Mouse (Mus musculus): ENCODE measurements around the gene Slc39a3. TPM values are rescaled to one million over a fixed set of nuclear protein-coding genes. Genes with fewer than 3 reads are reported as not detected.

Gene Slc39a3
- total and polyA plus RNA-seq, 3 experiments, result 15.6 to 19.5 TPM; not detected in 1

- TF ChIP-seq MEF2A (IDR thresholded peaks at IDR 0.05; ENCODE audit: extremely low read depth, insufficient replicate concordance, low read depth, low read length, poor library complexity, severe bottlenecking), result no peak
- TF ChIP-seq POLR2AphosphoS2 (IDR thresholded peaks at IDR 0.05; ENCODE audit: low read length), result no peak
- TF ChIP-seq HCFC1 (IDR thresholded peaks at IDR 0.05; ENCODE audit: low read depth, low read length), result peak; percentile 94
Observed at GRCm38 (mm10) chr10:81036988-81037580, at the start of gene Slc39a3 (continued).

GRCm38 (mm10) chr10:81087021-81087420 lies 49.8 kb upstream of the Slc39a3 start:
- H3K9me3 ChIP-seq (replicated peaks; ENCODE audit: insufficient read depth, low read length), result no peaks in the 10 kb centered on the region
- no peaks in the 10 kb centered on the region for H3K4me1 ChIP-seq (ENCODE audit: control insufficient read depth in 1 of 2, insufficient read depth in 2 of 2, low read length in 2 of 2)
- H3K9ac ChIP-seq (ENCODE audit: control insufficient read depth, low read depth, low read length, poor library complexity, severe bottlenecking), result no peak overlapping the region
- no peaks in the 10 kb centered on the region for H3K27me3 ChIP-seq (ENCODE audit: control insufficient read depth in 1 of 2, insufficient read depth in 2 of 2, low read length in 2 of 2)
- no peak overlapping the region for H3K4me3 ChIP-seq (ENCODE audit: control insufficient read depth in 1 of 2, insufficient read depth in 1 of 2, low read depth in 2 of 2, low read length in 2 of 2)
- no peaks in the 10 kb centered on the region for H3K79me2 ChIP-seq (ENCODE audit: control insufficient read depth, insufficient read depth, low read length, poor library complexity)
- H3K27ac ChIP-seq (ENCODE audit: control insufficient read depth, low read depth, low read length), result no peak overlapping the region
- no peaks in the 10 kb centered on the region for H3K36me3 ChIP-seq (ENCODE audit: control insufficient read depth in 1 of 2, insufficient read depth in 2 of 2, low read length in 2 of 2)
- peak; percentile 84 for DNase-seq (ENCODE audit: low read depth, low spot score)
- TF ChIP-seq TAL1 (IDR thresholded peaks at IDR 0.05; ENCODE audit: low read length) (no peak), GABPA (IDR thresholded peaks at IDR 0.05; ENCODE audit: low read depth, low read length) (no peak), ZNF384 (IDR thresholded peaks at IDR 0.05; ENCODE audit: low read depth, low read length) (no peak; the same call in 1 of the 2 replicates), POLR2A (IDR thresholded peaks at IDR 0.05; ENCODE audit: control insufficient read depth in 1 of 2, insufficient read depth in 1 of 2, low read depth in 1 of 2, low read length in 2 of 2, poor library complexity in 1 of 2) (no peak), JUND (IDR thresholded peaks at IDR 0.05; ENCODE audit: low read depth, low read length) (no peak), USF2 (IDR thresholded peaks at IDR 0.05; ENCODE audit: borderline replicate concordance in 1 of 2, insufficient read depth in 1 of 2, low read depth in 1 of 2, low read length in 2 of 2) (no peak), KAT2A (conservative IDR thresholded peaks at IDR 0.05; ENCODE audit: low read depth, low read length) (no peak), MEF2A (IDR thresholded peaks at IDR 0.05; ENCODE audit: extremely low read depth, insufficient replicate concordance, low read depth, low read length, poor library complexity, severe bottlenecking) (no peak), EP300 (IDR thresholded peaks at IDR 0.05; ENCODE audit: low read depth in 1 of 2, low read length in 2 of 2) (no peak), ZC3H11A (IDR thresholded peaks at IDR 0.05; ENCODE audit: low read depth, low read length) (peak; percentile 59), TBP (IDR thresholded peaks at IDR 0.05; ENCODE audit: low read depth, low read length) (no peak), MYB (IDR thresholded peaks at IDR 0.05; ENCODE audit: low read depth, low read length) (no peak), CTCF (IDR thresholded peaks at IDR 0.05 in 2 of 3, conservative IDR thresholded peaks at IDR 0.05 in 1 of 3; ENCODE audit: control insufficient read depth in 1 of 3, insufficient read depth in 1 of 3, low read depth in 2 of 3, low read length in 3 of 3, poor library complexity in 1 of 3, severe bottlenecking in 1 of 3) (peak; percentile 69 to 77 (median 72)), MAX (IDR thresholded peaks at IDR 0.05; ENCODE audit: low read length) (peak; percentile 73), RCOR1 (IDR thresholded peaks at IDR 0.05; ENCODE audit: low read depth, low read length) (no peak), RAD21 (IDR thresholded peaks at IDR 0.05; ENCODE audit: low read depth, low read length) (peak; percentile 70), SIN3A (IDR thresholded peaks at IDR 0.05; ENCODE audit: low read length) (no peak), MAZ (IDR thresholded peaks at IDR 0.05; ENCODE audit: low read depth, low read length) (no peak), HCFC1 (IDR thresholded peaks at IDR 0.05; ENCODE audit: low read depth, low read length) (no peak), SMC3 (IDR thresholded peaks at IDR 0.05; ENCODE audit: low read depth, low read length) (peak; percentile 61), TCF12 (IDR thresholded peaks at IDR 0.05; ENCODE audit: low read depth, low read length) (no peak), MXI1 (IDR thresholded peaks at IDR 0.05; ENCODE audit: low read depth, low read length) (peak; percentile 25; the same call in 1 of the 2 replicates), ZMIZ1 (IDR thresholded peaks at IDR 0.05; ENCODE audit: low read depth, low read length) (no peak), ZKSCAN1 (IDR thresholded peaks at IDR 0.05; ENCODE audit: low read depth, low read length) (no peak), CHD2 (IDR thresholded peaks at IDR 0.05; ENCODE audit: low read length) (no peak), ETS1 (IDR thresholded peaks at IDR 0.05; ENCODE audit: low read depth, low read length) (no peak), POLR2AphosphoS5 (IDR thresholded peaks at IDR 0.05; ENCODE audit: borderline replicate concordance, low read depth, low read length) (no peak), CHD1 (IDR thresholded peaks at IDR 0.05; ENCODE audit: low read depth, low read length) (no peak), BHLHE40 (IDR thresholded peaks at IDR 0.05; ENCODE audit: borderline replicate concordance, low read depth, low read length) (no peak), MYC (IDR thresholded peaks at IDR 0.05; ENCODE audit: low read depth, low read length) (peak; percentile 88), NELFE (IDR thresholded peaks at IDR 0.05; ENCODE audit: low read depth, low read length) (no peak), GATA1 (IDR thresholded peaks at IDR 0.05; ENCODE audit: low read depth, low read length) (no peak), NRF1 (IDR thresholded peaks at IDR 0.05; ENCODE audit: insufficient read depth, low read depth, low read length, poor library complexity, severe bottlenecking) (no peak), USF1 (IDR thresholded peaks at IDR 0.05; ENCODE audit: low read depth, low read length) (no peak), POLR2AphosphoS2 (IDR thresholded peaks at IDR 0.05; ENCODE audit: low read length) (no peak)
